Mouse (Mus musculus): ENCODE measurements around the gene Csf2rb2.
"Not testable (repeated sequence)": the region's sequence is repeated elsewhere in the genome, so short reads cannot be mapped to it uniquely, and the experiment has no call there.

Csf2rb2 gene

DNA sequence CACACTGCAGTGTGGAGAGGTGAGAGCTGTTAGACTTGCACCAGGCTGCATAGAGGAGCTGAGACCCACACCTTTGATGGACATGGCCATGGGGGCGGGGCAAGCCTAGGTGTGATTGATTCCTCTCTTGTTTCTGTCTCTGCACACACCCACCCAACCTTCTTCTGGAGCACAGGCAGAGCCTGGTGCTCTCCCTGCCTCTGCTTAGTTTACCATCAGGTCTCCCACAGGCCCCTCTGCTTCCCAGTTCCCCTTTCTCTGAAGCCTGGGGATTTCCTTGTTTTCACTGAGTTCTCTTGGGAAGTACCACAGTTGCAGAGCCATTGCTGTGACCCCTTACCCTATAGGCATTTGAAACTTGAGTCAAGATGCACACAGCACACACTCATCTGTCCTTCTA lies 7.0 kb downstream of the Csf2rb2 start:
- Histone ChIP-seq H3K36me3 (ENCODE audit: control insufficient read depth, insufficient read depth, low read length, poor library complexity, severe bottlenecking) (no peaks in the 10 kb centered on the region), H3K27me3 (ENCODE audit: control insufficient read depth, insufficient read depth, low read length, poor library complexity, severe bottlenecking) (no peaks in the 10 kb centered on the region)
- no peak for DNase-seq (ENCODE audit: low read depth, low spot score)

- no peak for DNase-seq (ENCODE audit: low read depth, low spot score)
Measured at GRCm38 (mm10) chr15:78293716-78294115, 11.8 kb downstream of the Csf2rb2 start.

DNA sequence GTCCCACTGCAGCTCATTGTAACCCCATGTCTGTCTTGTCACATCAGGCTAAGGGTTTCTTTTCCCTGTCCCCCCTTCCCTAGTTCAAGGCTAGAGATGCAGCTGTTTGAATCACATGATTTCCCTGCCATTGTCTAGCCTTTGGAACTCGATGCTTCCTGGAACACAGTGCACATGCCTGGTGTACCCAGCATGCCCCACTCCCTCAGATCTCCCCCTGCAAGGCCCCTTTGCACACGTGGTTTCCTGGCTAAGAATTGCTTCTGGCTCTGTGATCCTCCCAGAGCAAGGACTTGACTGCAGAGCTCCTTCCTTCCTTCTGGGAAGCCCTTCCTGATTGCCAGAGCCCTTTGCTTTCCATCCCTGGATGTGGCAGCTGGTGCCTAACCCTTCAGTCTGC lies 12.3 kb downstream of the Csf2rb2 start:
- not testable (repeated sequence) for H3K36me3 ChIP-seq (ENCODE audit: control insufficient read depth, insufficient read depth, low read length, poor library complexity, severe bottlenecking); H3K27me3 ChIP-seq (ENCODE audit: control insufficient read depth, insufficient read depth, low read length, poor library complexity, severe bottlenecking); DNase-seq (ENCODE audit: low read depth, low spot score)

More at GRCm38 (mm10) chr15:78293716-78294115, 11.8 kb downstream of the Csf2rb2 start:
- Histone ChIP-seq H3K27me3 (ENCODE audit: control insufficient read depth, insufficient read depth, low read length, poor library complexity, severe bottlenecking) (no peaks in the 10 kb centered on the region), H3K36me3 (ENCODE audit: control insufficient read depth, insufficient read depth, low read length, poor library complexity, severe bottlenecking) (no peaks in the 10 kb centered on the region)

DNA sequence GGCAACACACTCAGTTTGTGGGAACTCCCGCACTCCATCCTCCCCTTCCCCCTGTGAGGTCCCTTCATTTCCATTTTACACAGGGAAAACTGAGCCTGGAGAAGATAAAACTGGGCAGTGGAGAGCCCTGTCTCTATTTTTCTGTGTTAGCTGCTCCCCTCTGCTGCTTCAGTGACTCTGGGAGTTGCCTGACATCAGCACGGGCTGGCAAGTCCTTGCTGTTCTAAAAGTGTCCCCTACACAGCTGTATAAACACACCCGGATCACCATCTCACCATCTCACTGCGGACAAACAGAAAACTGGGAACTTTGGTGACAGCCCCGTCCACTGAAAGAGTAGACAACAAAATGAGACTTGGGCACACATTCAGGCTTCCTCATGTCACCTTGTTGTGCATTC lies 15.7 kb downstream of the Csf2rb2 start:
- not testable (repeated sequence) for H3K36me3 ChIP-seq (ENCODE audit: control insufficient read depth, insufficient read depth, low read length, poor library complexity, severe bottlenecking); DNase-seq (ENCODE audit: low read depth, low spot score); H3K27me3 ChIP-seq (ENCODE audit: control insufficient read depth, insufficient read depth, low read length, poor library complexity, severe bottlenecking)

DNA sequence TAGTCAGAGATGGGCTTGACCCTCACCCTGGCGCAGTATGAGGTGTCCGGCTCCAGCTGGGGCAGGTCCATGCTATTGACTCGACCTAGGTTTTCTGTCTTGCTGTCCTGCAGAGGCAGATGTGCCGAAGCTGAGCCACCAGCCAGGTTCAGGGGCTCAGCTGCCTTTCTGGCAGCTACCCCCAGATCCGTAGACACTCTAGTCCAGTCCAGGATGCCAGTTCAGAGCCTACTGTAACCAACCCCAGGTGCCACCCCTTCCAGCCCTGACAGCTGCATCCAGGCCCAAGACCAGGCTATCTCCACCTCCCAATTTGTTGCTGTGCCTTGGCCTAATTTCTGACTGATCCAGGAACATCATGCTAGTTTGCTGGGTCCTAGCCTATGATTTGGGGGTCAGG lies 17.6 kb downstream of the Csf2rb2 start:
- no peak for DNase-seq (ENCODE audit: low read depth, low spot score)
- no peaks in the 10 kb centered on the region for H3K36me3 ChIP-seq (ENCODE audit: control insufficient read depth, insufficient read depth, low read length, poor library complexity, severe bottlenecking)
- H3K27me3 ChIP-seq (ENCODE audit: control insufficient read depth, insufficient read depth, low read length, poor library complexity, severe bottlenecking) = no peaks in the 10 kb centered on the region

DNA sequence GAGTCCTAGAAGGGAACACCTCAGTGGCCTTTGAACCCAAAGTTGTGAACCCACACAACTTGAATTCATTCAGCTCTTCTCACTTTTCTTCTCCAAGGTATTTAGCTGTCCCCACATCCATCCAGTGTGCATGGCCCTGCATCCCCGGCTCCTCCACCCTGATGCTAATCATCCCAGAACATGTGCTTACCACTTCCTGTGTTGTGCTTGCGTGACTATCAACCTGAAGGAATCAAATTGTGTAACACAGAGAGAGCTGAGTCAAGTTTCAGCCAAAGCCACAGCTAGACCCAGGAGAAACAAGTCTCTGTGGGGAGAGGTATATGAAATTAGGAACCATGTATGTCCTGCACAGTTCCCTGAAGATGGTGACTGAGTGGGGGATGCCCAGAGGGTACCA lies 27.2 kb downstream of the Csf2rb2 start:
- Histone ChIP-seq H3K36me3 (ENCODE audit: control insufficient read depth, insufficient read depth, low read length, poor library complexity, severe bottlenecking) (no peaks in the 10 kb centered on the region), H3K27me3 (ENCODE audit: control insufficient read depth, insufficient read depth, low read length, poor library complexity, severe bottlenecking) (no peaks in the 10 kb centered on the region)
- no peak for DNase-seq (ENCODE audit: low read depth, low spot score)

GRCm38 (mm10) chr15:78271208-78271607 lies 34.3 kb downstream of the Csf2rb2 start:
- DNase-seq (ENCODE audit: low read depth, low spot score) = no peak
- Histone ChIP-seq H3K36me3 (ENCODE audit: control insufficient read depth, insufficient read depth, low read length, poor library complexity, severe bottlenecking) (no peaks in the 10 kb centered on the region), H3K27me3 (ENCODE audit: control insufficient read depth, insufficient read depth, low read length, poor library complexity, severe bottlenecking) (no peaks in the 10 kb centered on the region)

DNA sequence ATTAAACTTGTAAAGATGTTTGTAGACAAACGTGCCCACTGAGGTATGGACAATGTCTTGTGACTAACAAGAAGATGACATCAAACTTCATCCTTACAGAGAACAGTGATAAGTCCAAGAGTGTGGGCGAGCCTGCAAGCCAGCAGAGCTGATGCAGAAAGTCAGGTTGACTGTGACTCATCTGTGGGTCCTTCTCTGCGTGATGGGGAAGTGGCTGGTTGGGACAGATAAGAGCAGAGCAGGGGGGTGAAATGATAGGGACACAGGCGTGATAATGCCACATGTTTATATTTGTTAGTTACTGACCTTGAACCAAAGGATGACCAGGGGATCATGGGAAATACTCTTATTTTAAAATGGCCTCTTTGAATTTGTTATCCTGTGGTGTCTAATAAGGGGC lies 37.7 kb downstream of the Csf2rb2 start:
- DNase-seq (ENCODE audit: low read depth, low spot score) = peak; percentile 30
- H3K27me3 ChIP-seq (ENCODE audit: control insufficient read depth, insufficient read depth, low read length, poor library complexity, severe bottlenecking) = no peaks in the 10 kb centered on the region
- H3K36me3 ChIP-seq (ENCODE audit: control insufficient read depth, insufficient read depth, low read length, poor library complexity, severe bottlenecking) = no peaks in the 10 kb centered on the region

- DNase-seq (ENCODE audit: low read depth, low spot score) = no peak
- Histone ChIP-seq H3K36me3 (ENCODE audit: control insufficient read depth, insufficient read depth, low read length, poor library complexity, severe bottlenecking) (no peaks in the 10 kb centered on the region), H3K27me3 (ENCODE audit: control insufficient read depth, insufficient read depth, low read length, poor library complexity, severe bottlenecking) (no peaks in the 10 kb centered on the region)
Measured at GRCm38 (mm10) chr15:78267441-78267840, 38.1 kb downstream of the Csf2rb2 start.

DNA sequence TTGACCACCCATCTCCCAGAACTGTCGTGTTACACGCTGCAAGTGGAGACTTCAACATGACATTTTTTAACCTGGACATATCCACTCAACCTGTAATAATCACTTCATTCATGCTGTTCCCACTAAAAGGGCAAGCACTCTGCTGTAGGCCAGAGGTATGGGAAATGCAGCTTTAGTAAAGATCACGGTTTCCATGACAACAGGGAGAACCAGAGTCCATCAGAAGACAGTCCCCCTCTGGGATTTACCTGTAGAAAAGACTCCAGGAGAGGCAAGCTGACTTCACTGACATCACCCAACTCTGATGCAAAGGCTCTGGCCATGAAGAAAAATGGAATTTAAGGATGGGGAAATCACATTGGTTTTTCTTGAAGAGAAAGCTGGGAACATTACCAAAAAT lies 42.2 kb downstream of the Csf2rb2 start:
- no peak for DNase-seq (ENCODE audit: low read depth, low spot score)
- H3K36me3 ChIP-seq (ENCODE audit: control insufficient read depth, insufficient read depth, low read length, poor library complexity, severe bottlenecking) = peaks cover 6% of the 10 kb centered on the region
- H3K27me3 ChIP-seq (ENCODE audit: control insufficient read depth, insufficient read depth, low read length, poor library complexity, severe bottlenecking) = no peaks in the 10 kb centered on the region

GRCm38 (mm10) chr15:78260668-78261333 lies 44.7 kb downstream of the Csf2rb2 start:
- Histone ChIP-seq H3K36me3 (ENCODE audit: control insufficient read depth, insufficient read depth, low read length, poor library complexity, severe bottlenecking) (peaks cover 9% of the 10 kb centered on the region), H3K27me3 (ENCODE audit: control insufficient read depth, insufficient read depth, low read length, poor library complexity, severe bottlenecking) (no peaks in the 10 kb centered on the region)
- DNase-seq (ENCODE audit: low read depth, low spot score) = no peak

- H3K36me3 ChIP-seq (ENCODE audit: control insufficient read depth, insufficient read depth, low read length, poor library complexity, severe bottlenecking) = peaks cover 23% of the 10 kb centered on the region
- peak; percentile 40 for DNase-seq (ENCODE audit: low read depth, low spot score)
- no peaks in the 10 kb centered on the region for H3K27me3 ChIP-seq (ENCODE audit: control insufficient read depth, insufficient read depth, low read length, poor library complexity, severe bottlenecking)
Measured at GRCm38 (mm10) chr15:78258246-78258865, 47.2 kb downstream of the Csf2rb2 start.

DNA sequence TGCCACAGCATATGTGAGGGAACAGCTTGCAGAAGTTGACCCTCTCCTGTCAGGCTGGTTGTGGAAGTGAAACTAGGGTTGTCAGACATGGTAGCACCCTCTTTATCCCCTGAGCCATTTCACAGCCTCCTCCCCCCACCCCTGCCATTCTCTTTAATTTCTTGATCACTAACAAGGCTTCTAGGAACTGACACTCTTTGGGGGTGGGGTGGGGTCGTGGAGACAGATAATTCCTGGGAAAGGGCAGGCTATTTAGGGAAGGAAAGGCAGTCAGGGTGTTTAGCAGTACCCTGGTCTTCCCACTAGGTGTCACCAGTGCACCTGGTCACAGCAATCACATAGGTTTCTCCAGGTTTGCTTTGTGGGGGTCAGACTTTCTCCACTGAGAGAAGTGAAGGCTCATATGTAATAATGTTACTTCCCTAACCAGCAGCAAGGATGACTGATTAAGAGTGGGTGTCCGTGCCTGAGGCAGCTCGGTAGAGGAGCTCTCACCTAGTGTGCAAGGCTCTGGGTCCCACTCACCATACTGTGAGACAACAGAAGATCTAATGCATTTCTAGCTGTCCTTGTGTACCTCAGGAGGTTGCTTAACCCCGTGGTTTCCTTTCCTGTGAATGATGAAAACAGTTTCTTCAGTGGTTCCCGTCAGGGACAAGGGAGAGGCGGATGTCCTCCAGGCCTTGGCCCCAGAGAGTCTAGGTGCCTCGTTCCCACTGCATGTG lies 48.0 kb downstream of the Csf2rb2 start:
- DNase-seq (ENCODE audit: low read depth, low spot score) = peak; percentile 84
- Histone ChIP-seq H3K36me3 (ENCODE audit: control insufficient read depth, insufficient read depth, low read length, poor library complexity, severe bottlenecking) (peaks cover 29% of the 10 kb centered on the region), H3K27me3 (ENCODE audit: control insufficient read depth, insufficient read depth, low read length, poor library complexity, severe bottlenecking) (no peaks in the 10 kb centered on the region)

DNA sequence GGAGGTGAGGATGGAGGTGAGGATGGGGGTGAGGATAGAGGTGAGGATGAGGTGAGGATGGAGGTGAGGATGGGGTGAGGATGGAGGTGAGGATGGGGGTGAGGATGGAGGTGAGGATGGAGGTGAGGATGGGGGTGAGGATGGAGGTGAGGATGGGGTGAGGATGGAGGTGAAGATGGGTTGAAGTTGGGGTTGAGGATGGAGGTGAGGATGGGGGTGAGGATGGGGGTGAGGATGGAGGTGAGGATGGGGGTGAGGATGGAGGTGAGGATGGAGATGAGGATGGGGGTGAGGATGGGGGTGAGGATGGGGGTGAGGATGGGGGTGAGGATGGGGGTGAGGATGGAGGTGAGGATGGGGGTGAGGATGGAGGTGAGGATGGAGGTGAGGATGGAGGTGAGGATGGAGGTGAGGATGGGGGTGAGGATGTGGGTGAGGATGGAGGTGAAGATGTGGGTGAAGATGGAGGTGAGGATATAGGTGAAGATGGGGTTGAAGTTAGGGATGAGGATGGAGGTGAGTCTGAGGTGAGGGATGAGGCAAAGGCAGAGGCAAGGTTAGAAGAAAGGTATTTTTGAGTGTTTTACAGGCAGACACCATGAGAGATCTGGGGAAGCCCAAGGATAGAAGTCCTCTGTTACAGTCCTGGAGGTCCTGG lies 48.8 kb downstream of the Csf2rb2 start:
- peaks cover 27% of the 10 kb centered on the region for H3K36me3 ChIP-seq (ENCODE audit: control insufficient read depth, insufficient read depth, low read length, poor library complexity, severe bottlenecking)
- not testable (repeated sequence) for DNase-seq (ENCODE audit: low read depth, low spot score)

DNA sequence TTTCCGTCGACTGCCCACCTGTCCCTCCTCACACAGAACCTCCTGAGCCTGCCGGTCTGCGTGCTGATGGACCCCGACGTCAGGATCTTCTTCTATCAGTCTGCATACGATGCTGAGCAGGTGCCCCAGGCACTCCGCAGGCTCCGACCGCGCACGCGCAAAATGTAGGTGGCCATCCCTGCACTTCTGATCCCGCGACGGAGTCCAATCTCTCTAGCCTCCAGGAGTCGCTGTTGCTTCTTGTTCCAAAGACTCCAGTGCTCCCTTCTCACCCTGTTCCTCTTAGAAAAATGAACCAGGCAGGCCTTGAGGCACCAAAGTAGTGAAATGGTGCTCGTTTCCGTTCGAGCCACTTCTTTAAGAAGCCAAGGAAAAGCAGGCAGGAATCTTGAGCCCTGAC lies 50.8 kb downstream of the Csf2rb2 start:
- DNase-seq (ENCODE audit: low read depth, low spot score) = no peak
- Histone ChIP-seq H3K27me3 (ENCODE audit: control insufficient read depth, insufficient read depth, low read length, poor library complexity, severe bottlenecking) (no peaks in the 10 kb centered on the region), H3K36me3 (ENCODE audit: control insufficient read depth, insufficient read depth, low read length, poor library complexity, severe bottlenecking) (peaks cover 35% of the 10 kb centered on the region)

More for the DNA sequence above, 48.8 kb downstream of the Csf2rb2 start:
- not testable (repeated sequence) for H3K27me3 ChIP-seq (ENCODE audit: control insufficient read depth, insufficient read depth, low read length, poor library complexity, severe bottlenecking)

All from splenic B cell, adult 2 months (primary cell).